Mouse (Mus musculus): ENCODE data around the gene Perm1. TPM values are rescaled to one million over a fixed set of nuclear protein-coding genes. Genes with fewer than 3 reads are reported as not detected.

The Perm1 gene
- polyA plus RNA-seq, 1 experiment, result 5.6 TPM

GRCm38 (mm10) chr4:156249567-156249966 is 33.9 kb downstream of the Perm1 start:
- H3K4me3 ChIP-seq (ENCODE audit: insufficient read depth, low read depth, low read length), result no peak overlapping the region
- TF ChIP-seq POLR2A (IDR thresholded peaks at IDR 0.05; ENCODE audit: low read depth, low read length) (no peak), CTCF (conservative IDR thresholded peaks at IDR 0.05; ENCODE audit: insufficient read depth, insufficient read length, low read depth, low read length) (no peak)
- H3K27ac ChIP-seq (ENCODE audit: insufficient read depth, low read depth, low read length), result no peak overlapping the region
- no peaks in the 10 kb centered on the region for H3K27me3 ChIP-seq (replicated peaks; ENCODE audit: control insufficient read depth, insufficient read depth, low read length)
- no peak for DNase-seq
- H3K36me3 ChIP-seq (ENCODE audit: control insufficient read depth, insufficient read depth, low read length), result no peaks in the 10 kb centered on the region; the same call in 1 of the 2 replicates
- WGBS, result 74% methylated on average over 11 of the region's 11 CpGs
- H3K4me1 ChIP-seq (ENCODE audit: control insufficient read depth, insufficient read depth, low read length), result peaks cover 8% of the 10 kb centered on the region; the same call in 1 of the 2 replicates

DNA sequence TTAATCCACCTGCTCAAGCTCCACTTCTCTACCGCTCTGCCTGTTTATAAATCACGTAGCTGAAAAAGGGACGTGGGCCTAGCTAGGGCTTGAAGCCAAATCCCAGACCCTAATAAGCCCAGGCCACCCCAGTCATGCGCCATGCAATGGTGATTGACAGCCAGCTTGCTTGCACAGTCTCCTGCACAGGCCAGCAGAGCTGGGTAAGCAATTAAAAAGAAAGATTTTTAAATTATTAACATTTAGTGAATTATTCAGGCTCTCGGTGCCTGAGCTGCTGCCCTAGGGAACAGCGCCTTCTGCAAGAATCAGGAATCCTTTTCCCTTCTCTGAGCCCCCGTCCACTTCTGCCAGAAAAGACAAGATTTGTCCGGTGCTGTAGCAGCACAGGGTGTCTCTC is 35.4 kb downstream of the Perm1 start:
- WGBS, result 35% methylated on average over 8 of the region's 8 CpGs
- DNase-seq, result peak; percentile 11
- H3K4me1 ChIP-seq (ENCODE audit: control insufficient read depth, insufficient read depth, low read length), result peaks cover 8% of the 10 kb centered on the region; the same call in 1 of the 2 replicates
- no peak overlapping the region for H3K4me3 ChIP-seq (ENCODE audit: insufficient read depth, low read depth, low read length)
- H3K27ac ChIP-seq (ENCODE audit: insufficient read depth, low read depth, low read length), result no peak overlapping the region
- TF ChIP-seq POLR2A (IDR thresholded peaks at IDR 0.05; ENCODE audit: low read depth, low read length) (no peak), CTCF (conservative IDR thresholded peaks at IDR 0.05; ENCODE audit: insufficient read depth, insufficient read length, low read depth, low read length) (no peak)
- H3K27me3 ChIP-seq (replicated peaks; ENCODE audit: control insufficient read depth, insufficient read depth, low read length), result no peaks in the 10 kb centered on the region
- H3K36me3 ChIP-seq (ENCODE audit: control insufficient read depth, insufficient read depth, low read length), result no peaks in the 10 kb centered on the region; the same call in 1 of the 2 replicates

GRCm38 (mm10) chr4:156252140-156252539 is 36.5 kb downstream of the Perm1 start:
- Histone ChIP-seq H3K36me3 (ENCODE audit: control insufficient read depth, insufficient read depth, low read length) (no peaks in the 10 kb centered on the region), H3K4me3 (ENCODE audit: insufficient read depth, low read depth, low read length) (no peak overlapping the region), H3K27ac (ENCODE audit: insufficient read depth, low read depth, low read length) (no peak overlapping the region), H3K4me1 (ENCODE audit: control insufficient read depth, insufficient read depth, low read length) (peaks cover 8% of the 10 kb centered on the region; the same call in 1 of the 2 replicates), H3K27me3 (replicated peaks; ENCODE audit: control insufficient read depth, insufficient read depth, low read length) (no peaks in the 10 kb centered on the region)
- no peak for TF ChIP-seq CTCF (conservative IDR thresholded peaks at IDR 0.05; ENCODE audit: insufficient read depth, insufficient read length, low read depth, low read length)
- no peak for TF ChIP-seq POLR2A (IDR thresholded peaks at IDR 0.05; ENCODE audit: low read depth, low read length)
- WGBS, result 51% methylated on average over 7 of the region's 7 CpGs
- no peak for DNase-seq

- Histone ChIP-seq H3K4me1 (ENCODE audit: control insufficient read depth, insufficient read depth, low read length) (peaks cover 8% of the 10 kb centered on the region; the same call in 1 of the 2 replicates), H3K4me3 (ENCODE audit: insufficient read depth, low read depth, low read length) (no peak overlapping the region), H3K27ac (ENCODE audit: insufficient read depth, low read depth, low read length) (no peak overlapping the region), H3K27me3 (replicated peaks; ENCODE audit: control insufficient read depth, insufficient read depth, low read length) (no peaks in the 10 kb centered on the region), H3K36me3 (ENCODE audit: control insufficient read depth, insufficient read depth, low read length) (no peaks in the 10 kb centered on the region)
- DNase-seq, result no peak
- WGBS, result 48% methylated on average over 3 of the region's 3 CpGs
- TF ChIP-seq CTCF (conservative IDR thresholded peaks at IDR 0.05; ENCODE audit: insufficient read depth, insufficient read length, low read depth, low read length), result no peak
- no peak for TF ChIP-seq POLR2A (IDR thresholded peaks at IDR 0.05; ENCODE audit: low read depth, low read length)
Observed at GRCm38 (mm10) chr4:156252619-156253018, 37.0 kb downstream of the Perm1 start.

DNA sequence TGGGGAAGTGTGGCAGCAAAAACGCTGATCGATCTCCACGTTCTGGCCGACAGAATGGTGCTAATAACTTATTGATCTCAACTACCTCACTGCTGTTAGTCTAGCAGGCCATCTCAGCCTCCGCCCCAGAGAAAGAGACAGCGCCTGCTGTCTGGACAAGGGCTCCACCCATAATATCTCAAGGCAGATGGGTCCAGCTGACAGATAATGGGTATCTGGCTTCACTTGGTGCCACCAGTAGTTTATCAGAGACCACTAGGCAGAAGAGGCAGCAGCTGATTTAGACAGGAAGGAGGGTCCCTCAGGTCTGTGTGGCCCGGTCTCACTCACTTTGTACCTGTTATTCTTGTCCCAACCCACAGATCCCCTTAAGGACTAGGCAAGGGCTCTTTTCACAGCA is 37.4 kb downstream of the Perm1 start:
- H3K4me1 ChIP-seq (ENCODE audit: control insufficient read depth, insufficient read depth, low read length), result peaks cover 8% of the 10 kb centered on the region; the same call in 1 of the 2 replicates
- no peak overlapping the region for H3K4me3 ChIP-seq (ENCODE audit: insufficient read depth, low read depth, low read length)
- no peaks in the 10 kb centered on the region for H3K27me3 ChIP-seq (replicated peaks; ENCODE audit: control insufficient read depth, insufficient read depth, low read length)
- no peaks in the 10 kb centered on the region for H3K36me3 ChIP-seq (ENCODE audit: control insufficient read depth, insufficient read depth, low read length)
- H3K27ac ChIP-seq (ENCODE audit: insufficient read depth, low read depth, low read length), result no peak overlapping the region
- DNase-seq, result no peak
- WGBS, result 53% methylated on average over 7 of the region's 7 CpGs
- no peak for TF ChIP-seq POLR2A (IDR thresholded peaks at IDR 0.05; ENCODE audit: low read depth, low read length)
- TF ChIP-seq CTCF (conservative IDR thresholded peaks at IDR 0.05; ENCODE audit: insufficient read depth, insufficient read length, low read depth, low read length), result no peak

DNA sequence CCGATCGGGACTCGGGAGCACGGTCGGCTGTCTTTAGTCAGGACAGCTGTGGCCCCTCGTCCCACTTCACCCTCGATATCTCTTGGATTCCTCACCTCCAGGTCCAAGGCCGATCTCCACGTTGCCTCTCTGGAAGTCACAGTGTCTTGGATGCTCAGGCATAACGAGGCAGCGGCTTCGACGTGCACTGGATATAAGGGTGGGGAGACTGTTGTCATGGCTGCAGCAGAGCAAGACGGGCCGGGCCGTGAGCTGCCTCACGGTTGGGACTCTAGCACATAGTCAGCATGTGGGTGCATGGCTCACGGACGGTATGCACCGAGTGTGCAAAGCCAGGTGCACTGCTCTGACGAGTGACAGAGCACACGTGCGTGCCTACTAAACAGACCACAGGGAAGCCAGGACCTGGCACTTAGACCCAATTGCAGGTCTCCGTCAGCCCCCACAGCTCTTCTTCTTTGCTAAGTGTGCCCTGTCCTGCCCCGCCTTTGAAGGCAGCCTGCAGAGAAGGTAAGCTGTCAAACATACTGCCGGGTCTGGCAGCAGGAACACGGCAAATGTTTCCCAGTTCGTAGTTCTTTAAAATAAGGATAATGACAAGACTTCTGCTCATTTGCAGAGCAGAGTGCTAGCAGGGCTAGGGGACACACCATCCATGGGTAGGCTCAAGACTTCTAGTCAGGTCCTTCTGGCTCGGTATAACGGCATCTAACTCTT is 38.9 kb downstream of the Perm1 start:
- peaks cover 8% of the 10 kb centered on the region; the same call in 1 of the 2 replicates for H3K4me1 ChIP-seq (ENCODE audit: control insufficient read depth, insufficient read depth, low read length)
- no peak for DNase-seq
- H3K27me3 ChIP-seq (replicated peaks; ENCODE audit: control insufficient read depth, insufficient read depth, low read length), result no peaks in the 10 kb centered on the region
- no peak for TF ChIP-seq POLR2A (IDR thresholded peaks at IDR 0.05; ENCODE audit: low read depth, low read length)
- TF ChIP-seq CTCF (conservative IDR thresholded peaks at IDR 0.05; ENCODE audit: insufficient read depth, insufficient read length, low read depth, low read length), result no peak
- H3K36me3 ChIP-seq (ENCODE audit: control insufficient read depth, insufficient read depth, low read length), result no peaks in the 10 kb centered on the region
- WGBS, result 7% methylated on average over 30 of the region's 30 CpGs
- no peak overlapping the region for H3K27ac ChIP-seq (ENCODE audit: insufficient read depth, low read depth, low read length)
- no peak overlapping the region for H3K4me3 ChIP-seq (ENCODE audit: insufficient read depth, low read depth, low read length)

DNA sequence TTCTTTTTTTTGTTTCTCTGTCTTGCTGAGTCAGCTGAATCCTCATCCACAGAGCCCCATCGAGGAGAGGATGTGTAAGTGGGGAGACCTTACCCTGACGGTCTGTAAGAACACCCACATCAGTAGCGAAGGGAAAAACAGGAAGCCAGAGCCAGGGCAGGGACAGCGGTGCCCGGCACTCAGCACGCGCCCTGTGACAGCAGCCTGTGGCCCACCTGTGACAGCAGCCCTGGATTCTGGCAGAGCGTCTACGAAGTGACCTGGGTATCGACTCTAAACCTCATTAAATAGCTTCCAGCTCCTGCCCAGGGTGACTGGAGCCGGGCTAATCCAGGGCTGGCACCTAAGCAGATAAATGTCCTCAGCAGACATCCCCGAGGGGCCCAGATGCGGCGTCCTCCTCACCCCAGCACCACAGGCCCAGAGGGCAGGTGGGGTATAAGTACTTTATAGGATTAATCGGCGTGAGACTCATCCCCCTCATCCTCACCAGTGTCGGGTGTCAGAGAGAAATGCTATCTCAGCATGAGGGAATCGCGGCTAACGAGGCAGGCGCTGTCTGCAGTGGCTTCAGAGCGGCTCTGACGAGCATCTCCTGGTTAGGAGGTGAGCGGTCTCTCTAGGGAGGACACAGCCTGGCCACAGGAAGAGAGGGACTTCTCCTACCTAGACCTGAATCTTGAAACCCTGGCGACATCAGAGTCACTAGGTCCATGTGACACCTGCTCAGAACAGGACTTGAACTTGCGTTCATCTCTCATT is 39.6 kb downstream of the Perm1 start, which contains the start of gene Samd11:
Gene Samd11 (minus strand): TSS at position 580 of the 762 bp plus-strand sequence.
- Histone ChIP-seq H3K27me3 (replicated peaks; ENCODE audit: control insufficient read depth, insufficient read depth, low read length) (no peaks in the 10 kb centered on the region), H3K4me1 (ENCODE audit: control insufficient read depth, insufficient read depth, low read length) (peaks cover 8% of the 10 kb centered on the region; the same call in 1 of the 2 replicates), H3K27ac (ENCODE audit: insufficient read depth, low read depth, low read length) (no peak within 1 kb of the TSS), H3K36me3 (ENCODE audit: control insufficient read depth, insufficient read depth, low read length) (no peaks in the 10 kb centered on the region), H3K4me3 (ENCODE audit: insufficient read depth, low read depth, low read length) (no peak within 1 kb of the TSS)
- DNase-seq, result no peak
- 25% methylated on average over 26 of the region's 26 CpGs for WGBS
- TF ChIP-seq POLR2A (IDR thresholded peaks at IDR 0.05; ENCODE audit: low read depth, low read length), result no peak
- no peak for TF ChIP-seq CTCF (conservative IDR thresholded peaks at IDR 0.05; ENCODE audit: insufficient read depth, insufficient read length, low read depth, low read length)

Other genes with a start within 250 kb of the Perm1 start
- 4.5 and 5.0 TPM in 2 replicates for gene B3galt6, start 223.2 kb upstream of the Perm1 start, polyA plus RNA-seq (2012; rRNA removed)
- 55.1 and 60.4 TPM in 2 replicates for gene Sdf4, start 223.0 kb upstream of the Perm1 start, polyA plus RNA-seq (2012; rRNA removed)
- gene Tnfrsf4, start 202.0 kb upstream of the Perm1 start, polyA plus RNA-seq (2012; rRNA removed), result 1.6 and 3.8 TPM in 2 replicates
- gene Tnfrsf18, start 189.7 kb upstream of the Perm1 start, polyA plus RNA-seq (2012; rRNA removed), result 0.95 and 4.0 TPM in 2 replicates
- 20.7 and 27.5 TPM in 2 replicates for gene Ttll10, start 156.5 kb upstream of the Perm1 start, polyA plus RNA-seq (2012; rRNA removed)
- 8.7 and 11.7 TPM in 2 replicates for gene 9430015G10Rik, start 105.9 kb upstream of the Perm1 start, polyA plus RNA-seq (2012; rRNA removed)
- gene Rnf223, start 85.4 kb upstream of the Perm1 start, polyA plus RNA-seq (2012; rRNA removed), result 0.15 and 0.31 TPM in 2 replicates
- gene Agrn, start 18.4 kb upstream of the Perm1 start, polyA plus RNA-seq (2012; rRNA removed), result 98.6 and 115 TPM in 2 replicates
- gene Isg15, start 15.1 kb upstream of the Perm1 start, polyA plus RNA-seq (2012; rRNA removed), result 11.1 and 17.8 TPM in 2 replicates
- gene AW011738, start 12.6 kb upstream of the Perm1 start, polyA plus RNA-seq (2012; rRNA removed), result 1.7 and 1.9 TPM in 2 replicates
- gene Plekhn1, start 19.0 kb downstream of the Perm1 start, polyA plus RNA-seq (2012; rRNA removed), result 34.8 and 41.2 TPM in 2 replicates
- 46.1 and 46.5 TPM in 2 replicates for gene Noc2l, start 20.1 kb downstream of the Perm1 start, polyA plus RNA-seq (2012; rRNA removed)
- 0.29 and 0.39 TPM in 2 replicates for gene Samd11, start 39.8 kb downstream of the Perm1 start, polyA plus RNA-seq (2012; rRNA removed)
- not detected in 2 replicates for gene Vmn2r-ps159, start 115.2 kb downstream of the Perm1 start, polyA plus RNA-seq (2012; rRNA removed)

All from kidney, adult 2 months (tissue).